Mouse (Mus musculus) retina, postnatal 7 days (tissue): ENCODE measurements around the gene 2310057J18Rik.
"Not testable (repeated sequence)": the region's sequence is repeated elsewhere in the genome, so short reads cannot be mapped to it uniquely, and the experiment has no call there.

ENCODE experiments used
- DNase-seq: peaks from one replicate; pipeline ENCODE4 v3.0.0-alpha.2; 2012; ENCODE audit warnings: low read depth, low spot score

The 2310057J18Rik gene

DNA sequence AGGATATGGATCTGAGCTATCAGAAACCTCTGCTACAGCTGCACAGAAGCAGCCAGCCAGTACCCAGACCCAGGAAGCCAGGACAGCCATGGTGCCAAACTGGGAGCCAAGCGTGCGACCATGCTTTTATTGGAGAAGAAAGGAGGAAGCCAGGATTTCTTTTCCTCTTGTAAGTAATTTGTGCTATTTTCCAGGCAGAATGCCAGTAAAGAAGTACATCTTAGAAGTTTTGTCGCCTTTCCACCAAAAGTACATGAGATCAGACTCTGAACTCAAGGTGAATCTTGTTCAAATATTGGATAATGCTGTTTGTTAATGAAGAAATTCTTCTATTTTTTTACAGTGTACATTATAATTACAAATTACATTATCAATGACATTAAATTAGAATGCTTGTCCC is at the start of gene 2310057J18Rik:
2310057J18Rik (minus strand) TSS at position 101 of the 400 bp plus-strand sequence.
- DNase-seq = no peak

DNA sequence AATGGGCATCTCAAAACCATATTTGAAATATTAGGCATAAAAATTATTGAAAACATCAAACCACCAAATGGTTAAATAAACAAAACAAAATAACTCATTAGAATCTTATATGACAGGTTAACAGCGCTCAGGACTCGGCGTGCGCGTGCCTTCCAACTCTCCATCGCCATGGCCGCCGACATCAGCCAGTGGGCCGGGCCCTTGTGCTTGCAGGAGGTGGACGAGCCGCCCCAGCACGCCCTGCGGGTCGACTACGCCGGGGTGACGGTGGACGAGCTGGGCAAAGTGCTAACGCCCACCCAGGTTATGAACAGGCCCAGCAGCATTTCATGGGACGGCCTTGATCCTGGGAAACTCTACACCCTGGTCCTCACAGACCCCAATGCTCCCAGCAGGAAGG is 43.9 kb upstream of the 2310057J18Rik start:
- not testable (repeated sequence) for DNase-seq

DNA sequence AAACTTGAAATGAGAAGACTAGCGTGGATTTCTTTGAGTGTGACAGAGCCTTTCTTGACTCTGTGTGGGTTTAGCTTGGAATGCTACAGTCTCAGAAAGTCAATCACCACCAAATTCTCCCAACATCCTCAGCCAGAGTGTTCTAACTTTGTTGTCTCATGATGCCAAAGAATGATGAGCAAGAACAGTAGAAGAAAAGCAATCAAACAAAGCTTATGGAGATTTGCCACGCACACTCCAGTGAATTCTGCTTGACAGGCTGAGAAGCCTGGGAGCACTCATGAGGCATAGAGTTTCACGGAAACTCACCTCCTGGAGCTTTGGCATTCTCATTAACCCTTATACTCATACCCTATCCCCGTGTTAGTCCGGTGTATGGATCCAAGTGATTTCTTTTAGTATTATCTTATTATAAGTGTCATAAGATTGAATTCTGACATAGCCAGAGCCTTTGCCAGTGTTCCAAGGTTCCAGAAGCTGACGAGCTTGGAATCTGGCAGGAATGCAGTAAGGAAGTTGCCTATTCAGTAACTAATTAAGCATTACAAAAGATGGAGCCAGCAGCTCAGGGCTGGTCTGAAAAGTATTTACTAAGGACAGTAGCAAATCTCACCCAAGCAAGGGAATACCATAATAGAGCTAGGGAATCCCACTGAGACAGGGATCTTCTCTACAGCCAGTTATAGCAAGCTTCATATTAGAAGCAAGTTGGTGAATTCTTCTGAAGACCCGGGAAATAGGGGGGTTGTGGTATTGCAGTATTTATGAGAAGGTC is 33.6 kb upstream of the 2310057J18Rik start:
- no peak for DNase-seq

DNA sequence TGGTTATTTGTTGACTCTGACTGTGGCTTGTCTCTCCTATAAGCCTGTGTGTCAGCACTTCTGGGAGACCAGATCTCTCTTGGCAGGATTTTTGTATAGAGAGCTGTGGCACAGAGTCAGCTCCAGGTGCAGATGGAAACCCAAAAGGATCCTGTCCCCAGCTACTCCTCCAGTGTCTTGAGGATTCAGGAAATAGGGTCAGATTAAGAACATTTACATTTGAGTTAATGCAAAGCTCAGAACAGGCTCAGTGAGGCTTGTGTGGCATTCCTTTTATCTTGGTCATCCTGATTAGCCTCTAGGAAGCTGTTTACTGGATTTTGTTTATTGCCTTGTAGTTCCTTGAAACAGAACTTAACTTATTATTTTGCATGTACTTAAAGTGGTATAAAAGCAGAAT is 11.7 kb upstream of the 2310057J18Rik start:
- no peak for DNase-seq

DNA sequence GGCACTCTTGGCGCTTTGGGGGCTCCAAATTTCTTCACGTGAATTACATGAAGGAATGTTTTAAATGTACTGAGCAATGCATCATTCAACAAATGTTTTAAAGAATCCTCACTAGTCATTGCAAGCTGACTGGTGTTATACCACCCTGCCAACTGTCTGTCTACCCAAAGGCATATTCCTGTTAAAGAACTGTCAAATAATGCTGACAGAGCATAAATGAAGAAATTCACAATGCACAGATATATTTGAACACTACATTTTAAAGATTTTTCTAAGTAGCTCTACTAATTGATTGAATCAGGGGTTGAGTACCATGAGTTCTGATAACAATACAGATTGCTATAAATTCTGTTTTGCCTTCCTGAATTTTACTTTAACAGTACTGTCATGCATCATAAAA is 2.9 kb upstream of the 2310057J18Rik start:
- DNase-seq = no peak

DNA sequence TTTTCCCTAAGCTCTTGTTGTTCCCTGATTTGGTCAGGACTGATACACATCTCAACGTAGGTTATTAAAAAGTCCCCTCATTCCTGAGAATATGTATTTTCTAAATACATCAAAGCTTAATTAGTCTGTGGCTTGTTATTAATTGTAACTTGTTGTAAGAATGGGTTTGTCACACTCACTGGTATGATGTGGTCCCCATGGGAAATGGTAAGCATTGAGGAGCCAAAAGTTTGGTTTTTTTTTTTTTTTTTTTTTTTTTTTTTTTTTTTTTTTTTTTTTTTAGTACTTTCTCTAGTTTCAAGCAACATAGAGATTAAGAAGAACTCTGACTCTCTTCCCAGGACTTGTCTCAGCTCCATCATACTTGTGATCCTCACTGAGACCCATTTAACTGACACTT is 17.9 kb downstream of the 2310057J18Rik start:
- no peak for DNase-seq

DNA sequence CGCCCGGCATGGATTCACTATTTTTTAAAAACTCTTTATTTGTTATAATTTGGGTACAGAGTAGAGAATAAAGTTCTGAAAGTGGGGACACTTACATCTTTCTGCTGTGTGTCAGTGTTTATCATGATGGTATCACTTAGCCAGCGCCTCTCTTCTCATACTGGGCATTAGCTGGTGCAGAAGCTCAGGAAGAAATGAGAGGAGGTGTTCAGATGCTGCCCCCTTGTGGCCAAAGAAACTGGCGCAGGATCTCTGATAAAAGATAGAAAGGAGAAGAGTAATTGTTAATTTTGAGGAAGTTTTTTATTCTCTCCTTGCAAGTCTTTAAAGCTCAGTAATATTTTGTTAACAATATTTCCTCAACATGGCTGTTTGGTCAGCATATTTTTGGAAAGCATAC is 31.0 kb downstream of the 2310057J18Rik start:
- DNase-seq = peak; percentile 27

DNA sequence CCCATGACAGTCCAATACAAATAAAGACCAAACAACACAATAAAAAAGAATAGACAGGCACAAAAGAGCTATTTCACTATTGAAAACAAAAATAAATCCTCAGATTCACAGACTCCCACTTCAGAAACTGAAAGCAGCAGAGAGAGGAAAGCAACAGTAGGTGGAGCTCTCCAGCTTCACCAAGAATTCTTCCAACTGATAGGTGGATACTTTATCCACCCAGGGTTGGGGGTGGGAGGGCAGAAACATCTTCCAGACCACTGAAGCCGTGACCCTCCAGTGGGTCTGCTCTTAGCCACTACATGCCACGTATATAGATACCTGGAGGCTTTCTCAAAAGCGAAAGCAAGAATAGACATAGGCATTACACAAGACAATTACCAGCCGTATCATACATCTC is 31.6 kb downstream of the 2310057J18Rik start:
- no peak for DNase-seq
